Mouse (Mus musculus) left cerebral cortex, adult 8-10 months (tissue): ENCODE data around the gene Ccdc88c. TPM values are rescaled to one million over a fixed set of nuclear protein-coding genes. Genes with fewer than 3 reads are reported as not detected.
A peak's percentile ranks its signal among the peaks of the same experiment; 100 is the strongest.

ENCODE experiments used
- DNase-seq, 2 experiments: peaks; one replicate each; pipeline ENCODE4 v3.0.0; 2022; ENCODE audit warnings: low spot score in 2 of 2
- total RNA-seq, 4 experiments: library from RNA; stranded (reverse); gene quantifications; 2 replicates each; pipeline ENCODE4 v1.2.4; 2022

The Ccdc88c gene
- total RNA-seq, 4 experiments from 2014 or later = 28.9 to 31.3 (median 29.3) TPM

DNA sequence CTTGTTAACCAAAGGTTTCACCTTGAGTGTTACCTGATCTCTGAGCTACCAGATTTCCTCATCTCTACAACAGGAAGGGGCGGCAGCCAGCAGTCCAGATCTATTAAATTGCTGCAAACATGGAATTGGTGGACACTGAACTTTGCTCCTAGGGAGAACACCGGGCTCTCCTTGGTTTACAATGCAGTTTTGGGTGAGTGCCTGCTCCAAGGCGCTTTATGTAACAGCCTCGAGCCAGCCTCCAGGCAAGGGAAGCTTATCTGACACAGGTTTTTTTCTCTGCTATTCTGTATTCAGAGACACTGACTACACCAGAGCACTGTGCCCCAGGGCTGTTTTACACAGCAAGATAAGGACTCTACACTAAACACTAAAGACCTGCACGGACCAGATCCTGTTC lies 94.1 kb downstream of the Ccdc88c start:
- no peak for DNase-seq

DNA sequence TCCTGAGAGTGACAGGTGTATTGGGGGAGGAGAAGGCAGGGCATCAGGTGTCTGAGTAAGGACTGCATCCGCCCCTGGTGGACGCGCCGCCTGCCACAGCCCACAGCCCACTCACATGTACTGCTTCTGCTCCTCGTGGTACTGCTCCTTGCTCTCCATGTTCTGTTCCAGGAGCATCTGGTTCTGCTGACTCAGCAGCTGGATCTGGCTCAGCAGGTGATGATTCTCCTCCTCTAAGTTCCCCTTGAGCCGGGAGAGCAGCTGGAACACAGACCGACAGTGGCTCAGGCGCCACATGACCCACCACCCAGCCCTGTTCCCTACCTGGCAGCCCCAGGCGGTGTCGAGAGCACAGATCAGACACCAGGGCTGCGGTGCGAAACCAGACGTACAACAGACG lies 97.2 kb downstream of the Ccdc88c start:
- no peak for DNase-seq

DNA sequence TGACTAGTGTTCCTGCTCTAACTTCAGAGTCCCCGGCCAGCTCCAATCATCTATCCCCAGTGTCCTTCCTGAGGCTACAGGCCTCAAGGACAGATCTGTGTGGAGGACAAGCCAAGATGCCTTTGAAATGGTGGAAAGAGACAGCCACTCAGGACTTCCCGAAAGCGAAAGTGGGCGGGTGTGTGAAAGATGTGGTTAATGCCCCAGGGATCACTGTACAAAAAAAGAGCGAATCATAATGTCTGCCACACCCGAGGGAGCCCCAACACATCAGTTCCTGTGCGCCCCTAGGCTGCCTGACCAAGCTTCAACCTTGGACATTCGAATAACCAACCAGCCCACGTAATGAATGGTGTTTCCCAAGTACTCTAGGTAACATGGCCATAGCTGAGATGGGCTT lies 100.6 kb downstream of the Ccdc88c start:
- no peak for DNase-seq

DNA sequence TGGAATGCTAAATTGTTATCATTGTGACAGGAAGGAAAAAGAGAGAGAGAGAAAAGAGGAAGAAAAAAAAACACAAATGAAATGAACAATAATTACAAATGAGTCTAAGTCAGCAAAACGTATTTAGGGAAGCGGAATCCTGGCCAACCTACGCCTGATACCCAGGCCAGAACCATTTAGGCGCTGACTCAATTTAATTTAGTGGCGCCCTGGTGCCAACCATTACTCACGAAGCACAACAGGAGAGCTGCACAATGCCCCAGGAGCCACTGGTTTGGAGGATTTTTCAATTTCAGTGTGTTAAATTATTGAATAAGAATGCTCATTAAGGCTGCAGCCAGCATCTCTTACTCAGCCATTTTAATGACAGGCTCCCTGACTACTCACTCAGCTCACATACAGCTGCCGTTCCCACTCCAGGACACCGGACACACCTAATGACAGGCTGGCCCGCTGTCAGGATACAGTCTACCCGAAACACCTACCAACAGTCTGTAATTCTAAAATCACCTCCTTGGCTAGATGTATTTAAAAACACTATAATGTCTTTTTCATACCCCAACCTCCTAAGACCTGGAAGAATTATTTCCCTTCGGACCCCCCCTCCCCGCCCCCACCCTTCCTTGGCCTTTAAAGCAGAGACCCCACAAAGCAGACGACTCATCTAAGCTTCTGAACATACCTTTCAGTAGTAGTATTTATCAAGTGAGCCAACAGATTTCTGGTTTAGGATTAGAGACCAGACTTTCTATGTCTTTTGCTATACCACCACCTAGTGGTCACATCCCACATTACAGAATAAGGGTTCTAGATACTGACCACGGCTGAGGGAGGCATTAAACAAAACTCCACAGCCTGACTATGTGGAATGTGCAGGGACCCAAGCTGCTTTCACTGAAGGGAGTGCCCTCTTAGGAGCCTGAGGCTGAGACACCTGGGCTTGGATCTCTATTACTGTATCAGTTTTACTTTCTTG lies 102.9 kb downstream of the Ccdc88c start:
- no peak for DNase-seq

DNA sequence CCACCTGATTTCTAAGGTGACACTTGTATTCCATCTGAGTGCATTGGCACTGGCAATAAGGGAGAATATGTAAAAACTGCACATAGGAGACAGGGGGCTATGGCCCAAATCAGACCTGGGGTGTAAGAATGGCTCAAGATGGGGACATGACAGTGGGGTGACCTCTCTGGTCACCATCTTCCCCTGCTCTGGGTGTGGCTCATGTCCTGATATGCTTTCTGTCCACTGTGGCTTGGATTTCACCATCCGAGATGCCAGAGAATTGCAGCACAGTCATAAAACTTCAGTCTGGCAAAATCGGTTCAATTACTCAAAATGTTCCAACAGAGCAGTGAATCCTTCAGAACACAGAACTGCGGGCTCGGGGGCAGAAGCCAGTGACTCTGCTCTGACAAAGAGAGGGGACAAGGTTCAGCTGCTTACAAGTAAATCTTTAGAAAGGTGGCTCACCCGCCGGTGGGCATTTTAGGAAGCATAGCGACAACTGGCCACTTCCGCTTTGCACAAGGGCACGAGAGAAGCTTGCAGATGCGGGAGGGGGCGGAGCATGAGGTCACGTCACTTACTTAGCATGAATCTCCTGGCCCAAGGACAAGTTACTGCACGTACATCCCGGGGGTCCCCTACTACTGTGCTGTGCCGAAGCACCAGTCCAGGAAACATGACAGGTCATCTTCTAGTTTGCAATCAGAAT lies 104.1 kb downstream of the Ccdc88c start:
- no peak for DNase-seq

DNA sequence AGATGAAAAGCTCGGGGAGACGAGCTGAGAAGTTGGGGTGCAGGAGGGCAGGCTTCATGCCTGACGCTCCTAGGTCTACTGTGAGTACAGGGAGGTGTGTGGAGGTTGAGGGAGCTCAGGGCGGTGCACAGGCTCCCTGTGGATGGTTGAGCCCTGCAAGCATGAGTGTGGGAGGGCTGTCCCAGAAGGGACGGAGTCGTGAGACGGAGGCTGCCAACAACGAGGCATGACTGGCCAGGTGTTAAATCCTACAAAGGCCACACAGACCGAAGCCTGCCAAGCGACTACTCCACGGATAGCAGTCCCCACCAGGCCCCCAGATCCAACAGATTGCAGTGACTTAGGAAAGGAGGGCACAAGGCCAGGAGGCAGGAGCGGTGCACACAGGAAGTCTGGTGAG lies 118.1 kb downstream of the Ccdc88c start:
- DNase-seq = peak; percentile 25 to 86

DNA sequence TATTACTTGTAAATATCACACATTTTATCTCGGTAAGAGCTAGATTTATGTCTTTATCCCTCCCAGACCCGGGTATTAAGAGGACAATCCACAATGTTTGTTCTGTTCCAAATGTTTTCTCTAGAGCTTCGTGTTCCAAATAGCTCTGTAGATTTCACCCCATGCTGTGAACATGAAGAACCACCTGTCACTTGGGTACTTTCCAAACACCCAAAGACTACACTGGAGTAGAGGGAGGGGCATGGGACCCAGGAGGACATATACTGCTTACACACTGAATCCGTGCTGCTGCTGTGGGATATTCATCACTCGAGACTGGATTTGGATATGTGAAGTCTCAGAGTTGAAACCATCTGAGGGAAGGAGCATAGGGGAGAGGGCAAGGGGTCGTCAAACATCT lies 119.1 kb downstream of the Ccdc88c start:
- DNase-seq = no peak

DNA sequence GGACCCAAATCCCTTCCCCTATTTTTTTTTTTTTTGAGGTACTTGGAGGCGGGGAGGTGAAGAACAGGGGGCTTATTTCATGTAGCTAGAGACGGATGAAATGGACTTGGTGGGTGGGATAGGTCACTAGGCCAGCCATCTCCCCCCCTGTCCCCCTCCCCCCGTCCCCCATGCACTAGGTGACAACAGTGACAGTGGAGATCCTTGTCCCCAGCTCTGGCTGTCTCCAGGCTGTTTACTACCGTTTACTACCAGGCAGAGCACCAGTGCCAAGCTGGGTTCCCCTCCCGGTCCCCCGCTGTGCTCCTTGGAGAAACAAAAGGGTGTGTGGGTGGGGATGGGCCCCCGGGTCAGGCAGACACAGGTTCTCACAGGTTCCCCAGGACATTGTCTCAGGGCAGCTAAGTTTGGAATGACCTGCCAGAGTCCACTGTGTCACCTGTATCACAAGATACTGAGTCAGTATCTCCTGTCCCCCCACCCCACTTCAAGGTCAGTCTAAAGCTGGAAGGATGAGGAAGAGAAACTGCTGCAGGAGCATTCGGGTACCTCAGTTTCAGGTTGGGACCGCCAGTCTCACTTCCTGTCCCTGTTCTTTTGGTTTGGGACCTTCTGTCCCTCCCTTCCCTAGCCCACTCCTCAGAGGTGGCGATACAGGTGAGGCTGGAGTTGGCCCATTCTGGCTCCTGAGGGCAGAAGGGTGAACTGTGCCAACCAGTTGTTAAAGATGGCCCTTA lies 120.4 kb downstream of the Ccdc88c start:
- no peak for DNase-seq

DNA sequence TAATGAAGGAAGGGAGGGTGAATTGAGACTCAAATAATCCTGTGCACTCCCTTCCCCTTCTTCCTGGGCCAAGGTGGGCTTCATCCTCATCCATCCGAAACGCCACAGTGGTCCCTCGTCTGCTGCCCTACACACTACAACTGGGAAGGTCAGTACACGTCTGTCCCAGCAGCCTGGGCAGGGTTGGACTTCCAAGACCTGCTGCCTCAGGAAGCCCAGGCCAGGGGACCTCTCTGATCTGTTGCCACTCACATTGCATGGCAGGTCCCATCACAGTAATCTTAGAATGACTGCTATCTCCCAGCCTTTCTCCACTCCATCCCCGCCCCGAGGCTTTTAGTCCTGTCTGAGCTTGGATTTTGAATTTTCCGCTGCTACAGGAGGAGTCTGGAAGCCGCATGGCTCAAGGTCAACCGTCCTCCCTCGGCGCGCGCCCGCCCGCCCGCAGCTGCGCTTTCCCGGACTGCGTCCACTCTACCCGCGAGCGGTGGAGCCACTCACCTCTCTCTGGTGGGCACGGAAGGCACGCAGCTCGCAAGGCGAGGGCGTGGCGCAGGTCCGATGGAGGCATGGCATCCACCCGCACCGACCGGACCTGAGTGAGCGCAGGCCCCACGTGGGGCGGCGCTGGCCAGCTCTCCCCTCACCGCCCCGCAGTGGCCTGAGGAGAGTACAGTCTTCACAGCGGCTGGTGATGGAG lies 121.1 kb downstream of the Ccdc88c start, which contains the start of gene Gpr68:
Gpr68 (minus strand) TSS at position 601 of the 700 bp plus-strand sequence.
- DNase-seq = no peak

DNA sequence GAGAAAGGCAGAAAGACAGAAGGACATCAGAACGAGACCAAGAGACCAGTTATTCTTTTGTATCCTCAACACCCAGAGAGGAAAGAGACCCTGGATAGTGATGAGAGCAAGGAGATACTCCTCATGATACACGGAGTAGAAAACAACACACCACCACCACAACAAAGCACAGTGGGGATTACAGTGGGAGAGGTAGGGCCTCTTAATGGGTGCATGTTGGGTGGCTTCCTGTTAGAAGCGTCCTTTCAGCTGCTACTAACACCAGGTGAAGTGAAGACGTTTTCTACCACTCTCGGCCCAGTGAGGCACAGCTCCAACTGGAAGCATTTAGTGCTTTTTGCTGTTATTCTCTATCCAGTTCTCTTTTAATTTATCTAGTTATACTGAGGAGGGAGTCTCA lies 122.0 kb downstream of the Ccdc88c start:
- DNase-seq = no peak

DNA sequence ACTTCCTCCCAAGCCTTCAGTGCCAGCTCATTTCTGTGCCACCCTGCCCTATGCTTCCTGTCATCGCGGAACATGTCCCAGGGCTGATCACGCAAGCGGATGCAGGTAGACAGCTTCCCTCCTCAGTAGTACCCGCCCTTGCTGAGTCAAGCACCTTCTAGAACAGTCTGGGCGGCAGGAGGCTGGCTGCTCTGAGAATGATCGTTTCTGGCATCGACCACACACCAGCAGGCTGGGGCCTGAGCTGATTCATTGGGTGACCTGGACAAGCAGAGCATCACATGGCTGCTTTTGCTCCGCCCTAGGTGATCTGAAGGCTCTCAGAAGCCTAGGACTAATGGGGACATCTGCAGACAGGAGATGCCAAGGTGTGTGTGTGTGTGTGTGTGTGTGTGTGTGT lies 125.1 kb downstream of the Ccdc88c start:
- DNase-seq = no peak

DNA sequence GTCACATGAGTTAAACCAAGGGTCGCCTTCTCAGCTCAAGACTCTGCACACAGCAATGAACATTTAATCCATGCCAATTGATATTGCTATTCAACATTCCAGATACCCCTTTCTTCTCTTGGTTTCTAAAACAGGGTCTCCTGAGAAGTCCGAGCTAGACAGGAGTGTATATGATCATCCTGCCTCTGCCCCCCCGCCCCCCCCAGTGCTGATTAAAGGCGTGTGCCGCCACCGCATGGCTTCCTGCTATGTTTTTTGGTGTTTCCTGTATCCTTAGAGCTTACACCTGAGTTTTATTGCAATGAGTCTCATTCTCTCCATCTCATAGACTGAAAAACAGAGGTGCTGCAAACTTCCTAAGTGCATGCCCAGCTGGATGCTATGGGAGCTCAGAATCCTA lies 127.5 kb downstream of the Ccdc88c start:
- no peak for DNase-seq

DNA sequence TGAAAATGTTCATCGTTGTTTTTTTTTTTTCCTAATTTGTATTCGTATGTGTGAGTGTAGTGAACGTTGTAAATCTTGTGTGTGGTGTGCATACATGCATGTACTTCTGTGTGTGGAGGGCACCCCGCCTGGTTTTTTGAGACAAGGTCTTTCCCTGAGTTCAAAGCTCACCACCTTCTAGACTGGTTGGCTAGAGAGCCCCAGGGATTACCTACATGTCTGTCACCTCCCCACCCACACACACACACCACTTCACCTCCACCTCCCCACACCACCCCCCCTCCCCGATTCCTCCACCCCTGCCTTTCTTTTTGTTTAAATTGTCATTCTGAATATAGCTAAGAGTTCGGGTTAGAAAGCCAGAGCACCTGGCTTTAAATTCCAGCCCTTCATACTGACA lies 128.0 kb downstream of the Ccdc88c start:
- no peak for DNase-seq

DNA sequence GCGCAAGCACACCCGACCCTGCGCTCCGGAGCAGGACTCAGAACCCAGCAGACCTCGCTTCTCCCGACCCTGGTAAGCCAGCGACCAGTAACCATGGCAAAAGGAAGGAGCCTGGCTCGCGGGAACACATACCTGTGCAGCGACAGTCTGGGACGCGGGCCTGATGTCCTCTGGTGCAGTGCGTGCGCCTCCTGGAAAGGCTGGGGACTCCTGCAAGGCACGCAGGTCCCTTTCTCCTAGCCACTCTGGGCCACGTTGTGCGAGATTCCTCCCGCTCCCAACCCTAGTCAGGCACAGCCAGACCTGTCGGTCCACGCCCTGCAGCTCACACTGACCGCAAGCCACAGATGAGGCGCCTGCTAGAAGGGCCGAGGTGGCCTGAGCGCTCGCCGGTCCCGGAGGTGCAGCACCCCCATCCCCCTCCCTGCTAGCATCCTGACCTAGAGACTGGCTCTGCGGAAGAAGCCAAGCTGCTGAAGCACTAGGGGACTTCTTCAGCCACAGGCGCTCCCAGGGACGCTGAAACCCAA lies 129.7 kb downstream of the Ccdc88c start:
- DNase-seq = peak in 1 of 2 experiments; percentile 40

DNA sequence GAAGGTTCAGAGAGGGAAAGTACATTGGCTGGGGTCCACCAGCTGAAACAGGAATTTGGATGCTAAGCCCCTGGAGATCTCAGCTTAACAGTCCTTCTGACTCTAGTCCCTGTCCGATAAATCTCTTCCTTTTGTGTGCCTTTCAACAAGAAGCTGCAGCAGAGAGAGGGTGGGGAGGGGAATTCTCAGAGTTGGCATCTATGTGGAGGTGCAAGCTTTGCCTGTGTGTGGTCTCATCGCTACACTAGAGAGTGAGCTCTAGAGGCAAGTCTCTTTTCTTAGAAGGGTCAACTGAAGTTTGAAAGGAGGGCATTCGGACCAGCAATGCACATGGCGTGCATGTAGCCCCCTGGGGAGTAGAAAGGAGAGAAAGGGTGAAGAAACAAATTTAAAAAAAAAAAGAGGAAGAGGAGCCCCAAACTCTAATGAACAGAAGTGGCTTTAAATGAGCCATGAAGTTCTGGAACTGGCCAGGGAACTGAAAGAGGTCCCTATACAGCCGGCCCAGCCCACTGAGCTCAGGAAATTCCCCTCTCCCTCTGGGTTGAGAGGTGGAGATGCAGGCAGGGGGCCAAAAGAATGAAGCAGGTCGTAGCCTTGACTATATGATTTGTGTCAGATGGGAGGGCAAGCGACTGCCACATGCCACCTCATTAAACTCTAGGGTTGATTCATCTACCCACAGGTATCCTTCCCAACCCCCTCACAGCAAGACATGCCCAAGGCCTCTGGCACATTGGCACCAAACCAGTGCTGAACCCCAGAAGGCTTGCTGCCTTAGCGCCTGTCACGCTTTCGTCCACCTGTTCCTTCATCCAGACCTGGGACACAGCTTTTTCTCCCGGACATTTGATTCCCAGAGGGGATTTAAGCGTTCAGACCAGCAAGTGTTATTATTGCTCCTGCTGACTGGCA lies 130.9 kb downstream of the Ccdc88c start:
- no peak for DNase-seq

DNA sequence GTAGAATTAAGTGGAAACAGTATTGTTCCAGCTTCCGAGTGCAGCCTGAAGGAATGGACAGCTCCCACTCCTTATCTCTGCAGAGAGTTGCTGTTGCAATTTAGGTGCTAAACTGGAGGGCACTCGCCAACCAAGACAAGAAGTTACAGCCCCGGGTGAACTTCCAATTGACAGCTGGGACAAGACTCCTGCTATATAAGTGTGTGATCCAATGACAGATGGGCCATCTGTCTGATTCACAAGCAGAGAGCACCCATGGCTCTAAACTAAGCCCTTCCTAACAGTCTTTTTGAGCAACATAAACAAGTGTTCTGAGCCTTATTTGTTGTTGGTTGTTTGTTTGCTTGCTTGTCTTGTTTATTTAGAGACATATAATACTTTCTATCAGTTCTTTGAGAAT lies 132.2 kb downstream of the Ccdc88c start:
- DNase-seq = no peak

DNA sequence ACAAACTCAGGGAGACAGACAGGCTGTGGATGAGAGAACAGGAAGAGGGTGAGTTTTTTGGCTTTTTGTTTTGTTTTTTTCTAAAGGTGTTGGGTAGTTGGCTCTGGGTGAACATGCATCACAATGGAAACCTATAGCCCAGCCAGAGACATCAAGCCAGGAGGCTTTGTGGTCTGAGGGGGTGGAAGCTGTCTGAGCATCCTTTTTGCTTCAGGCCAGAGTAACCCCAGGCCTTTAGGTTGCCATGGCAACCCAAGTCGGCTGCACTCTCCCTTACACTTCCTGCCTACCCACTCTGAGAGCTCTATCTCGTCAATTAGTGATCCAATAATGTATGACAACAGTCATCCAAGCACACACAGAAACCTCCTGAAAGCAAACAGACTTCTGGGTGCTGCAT lies 133.4 kb downstream of the Ccdc88c start:
- no peak for DNase-seq

DNA sequence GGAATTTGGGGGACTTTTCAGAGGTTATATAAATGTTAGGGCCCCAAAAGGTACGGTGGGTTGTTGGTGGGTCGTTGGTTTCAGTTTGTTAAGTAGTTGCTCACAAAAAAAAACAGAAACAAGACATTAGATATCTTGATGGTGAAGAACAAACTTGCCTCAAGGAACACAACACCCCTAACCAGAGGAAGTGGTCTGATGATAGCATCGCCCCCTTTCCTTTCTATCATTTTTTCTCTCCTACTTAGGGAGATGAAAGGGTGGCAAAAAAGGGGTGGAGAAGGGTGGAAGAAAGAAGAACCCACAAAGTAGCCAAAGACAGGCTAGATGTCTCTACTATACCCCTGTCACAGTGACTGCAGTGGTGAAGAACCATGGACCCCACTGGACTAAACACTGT lies 138.3 kb downstream of the Ccdc88c start:
- no peak for DNase-seq

DNA sequence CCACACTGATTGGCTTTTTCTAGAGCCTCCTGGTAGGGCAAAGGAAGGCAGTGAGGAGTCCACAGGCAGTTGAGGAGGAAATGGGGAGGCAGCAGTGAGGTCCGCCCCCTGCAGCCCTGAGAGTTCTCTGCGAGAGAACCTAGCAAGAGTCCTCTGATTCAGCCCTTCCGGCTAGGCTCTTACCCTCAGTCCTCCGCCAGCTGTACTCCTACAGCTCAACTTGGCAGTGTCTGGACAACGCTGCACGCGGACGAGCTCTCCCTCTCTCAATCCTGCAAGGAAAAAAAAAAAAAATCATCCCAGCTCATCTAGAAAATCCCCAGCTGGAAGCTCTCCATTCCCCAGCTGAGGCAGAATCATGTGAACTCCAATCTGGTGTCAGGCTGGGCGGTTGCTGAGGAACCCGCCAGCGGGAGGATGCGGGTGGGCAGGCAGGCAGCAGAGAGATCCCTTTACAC lies 141.0 kb downstream of the Ccdc88c start:
- peak in 1 of 2 experiments; percentile 79 for DNase-seq

DNA sequence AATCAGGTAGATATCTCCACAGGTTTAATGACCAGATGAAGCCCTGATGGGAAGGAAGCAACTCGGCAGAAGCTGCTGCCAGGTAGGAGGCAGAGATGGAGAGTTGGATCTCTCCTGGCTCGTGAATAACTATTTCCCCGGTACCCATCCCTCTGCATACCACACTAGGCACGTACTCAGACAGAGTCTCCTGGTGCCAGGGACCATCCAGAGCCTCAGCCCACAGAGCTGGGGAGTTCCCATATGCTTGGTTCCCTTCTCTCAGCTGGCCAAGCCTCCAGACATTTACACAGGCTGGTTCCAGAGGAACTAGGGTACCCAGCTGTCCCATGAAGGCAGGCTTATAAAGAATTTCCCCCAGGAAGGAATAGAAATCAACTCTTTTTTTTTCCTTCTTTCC lies 142.0 kb downstream of the Ccdc88c start:
- DNase-seq = no peak
